Comparison of ENCODE assay signal across 9 mouse cellular contexts in genomic region chr2:169008756-169009155, GRCm38 (mm10). TPM values are rescaled to one million over a fixed set of nuclear protein-coding genes. Genes with fewer than 3 reads are reported as not detected.
DNase-seq lines count a peak whose midpoint lies in the region; ATAC-seq lines count a peak whose summit lies in the region.
"Had no signal": no experiment of that assay in that cellular context is flagged by ENCODE, and none has a peak within 500 bp of the region (broad histone marks: within the 10 kb centered on the region; RNA-seq: fewer than 3 reads in every experiment).

No protein-coding gene starts in this region.

- no peaks in the 10 kb centered on the region for H3K36me3 ChIP-seq in midbrain, embryonic 15.5 days (replicated peaks)
- no peaks in the 10 kb centered on the region for H3K36me3 ChIP-seq in midbrain, embryonic 11.5 days (ENCODE audit: control insufficient read depth, insufficient read depth, low read length)
- H3K36me3 ChIP-seq in kidney, embryonic 16.5 days (ENCODE audit: insufficient read depth, low read length), result no peaks in the 10 kb centered on the region
- no peaks in the 10 kb centered on the region for H3K36me3 ChIP-seq in splenic B cell, adult 2 months (ENCODE audit: control insufficient read depth, insufficient read depth, low read length, poor library complexity, severe bottlenecking)

- 72% methylated on average over 20 of the region's 20 CpGs for WGBS in midbrain, embryonic 15.5 days
- 85% methylated on average over 20 of the region's 20 CpGs for WGBS in midbrain, embryonic 11.5 days
- 54% methylated on average over 20 of the region's 20 CpGs for WGBS in kidney, embryonic 16.5 days

- DNase-seq in midbrain, embryonic 11.5 days (ENCODE audit: low spot score, missing footprints), result no peak
- peak; percentile 2 for DNase-seq in gastrocnemius, adult 18-20 months (ENCODE audit: low spot score)
- DNase-seq in splenic B cell, adult 2 months (ENCODE audit: low read depth, low spot score), result peak; percentile 8
- no peak for DNase-seq in spleen, adult 18-20 months
- no peak for DNase-seq in cerebellum, adult 11 months
- DNase-seq: cerebellum, postnatal 10 days had no signal

- no peak overlapping the region for H3K4me3 ChIP-seq in midbrain, embryonic 15.5 days
- H3K4me3 ChIP-seq in midbrain, embryonic 11.5 days (ENCODE audit: low read depth, low read length), result no peak overlapping the region
- H3K4me3 ChIP-seq in kidney, embryonic 16.5 days (ENCODE audit: low read length), result no peak overlapping the region; the same call in 1 of the 2 replicates

- 0 out of 2 replicates have a peak, but pooled peaks have one; percentile 50 for ATAC-seq in midbrain, embryonic 15.5 days (replicated peaks)
- ATAC-seq in midbrain, embryonic 11.5 days (ENCODE audit: low FRiP score), result no peak
- ATAC-seq in kidney, embryonic 16.5 days (ENCODE audit: low FRiP score, low TSS enrichment), result no peak

- H3K4me1 ChIP-seq in midbrain, embryonic 15.5 days, result peaks cover 12% of the 10 kb centered on the region
- peaks cover 4% of the 10 kb centered on the region; the same call in 1 of the 2 replicates for H3K4me1 ChIP-seq in midbrain, embryonic 11.5 days (ENCODE audit: control insufficient read depth, insufficient read depth, low read length)
- H3K4me1 ChIP-seq in kidney, embryonic 16.5 days (ENCODE audit: insufficient read depth, low read length), result peaks cover 40% of the 10 kb centered on the region

- H3K27ac ChIP-seq in midbrain, embryonic 15.5 days, result peak overlapping the region; percentile 61
- H3K27ac ChIP-seq in midbrain, embryonic 11.5 days (ENCODE audit: low read depth, low read length), result no peak overlapping the region
- H3K27ac ChIP-seq in kidney, embryonic 16.5 days (ENCODE audit: low read length), result peak overlapping the region; percentile 79
- H3K27ac ChIP-seq: liver, embryonic 14.5 days had no signal

- no peak overlapping the region for H3K9ac ChIP-seq in midbrain, embryonic 15.5 days
- no peak overlapping the region for H3K9ac ChIP-seq in midbrain, embryonic 11.5 days (ENCODE audit: low read length)
- no peak overlapping the region; the same call in 1 of the 2 replicates for H3K9ac ChIP-seq in kidney, embryonic 16.5 days (replicated peaks; ENCODE audit: low read length)
- H3K9ac ChIP-seq: liver, embryonic 14.5 days had no signal

- H3K4me2 ChIP-seq in midbrain, embryonic 15.5 days, result no peak overlapping the region
- no peak overlapping the region for H3K4me2 ChIP-seq in midbrain, embryonic 11.5 days
- H3K4me2 ChIP-seq in kidney, embryonic 16.5 days (replicated peaks; ENCODE audit: low read depth, low read length), result peak overlapping the region; percentile 38

- no peaks in the 10 kb centered on the region for H3K9me3 ChIP-seq in midbrain, embryonic 15.5 days
- H3K9me3 ChIP-seq in midbrain, embryonic 11.5 days (ENCODE audit: control insufficient read depth, low read length), result no peaks in the 10 kb centered on the region
- H3K9me3 ChIP-seq in kidney, embryonic 16.5 days (ENCODE audit: low read length), result no peaks in the 10 kb centered on the region

- H3K27me3 ChIP-seq in midbrain, embryonic 15.5 days (replicated peaks), result no peaks in the 10 kb centered on the region
- H3K27me3 ChIP-seq in midbrain, embryonic 11.5 days (ENCODE audit: control insufficient read depth, insufficient read depth, low read length), result no peaks in the 10 kb centered on the region
- H3K27me3 ChIP-seq in kidney, embryonic 16.5 days (ENCODE audit: insufficient read depth, low read length), result no peaks in the 10 kb centered on the region
- no peaks in the 10 kb centered on the region for H3K27me3 ChIP-seq in splenic B cell, adult 2 months (ENCODE audit: control insufficient read depth, insufficient read depth, low read length, poor library complexity, severe bottlenecking)

RNA-seq across cellular contexts. Expression of gene Zfp64, which starts 53.4 kb away (rescaled TPM):
- 44.5 and 46.9 TPM in 2 replicates for polyA plus RNA-seq in midbrain, embryonic 15.5 days (2015; fragmentation: Nextera tagmentation; extraction: Ambion mirVana)
- polyA plus RNA-seq in midbrain, embryonic 11.5 days (2014; fragmentation: Nextera tagmentation; extraction: Ambion mirVana), result 35.6 and 39.4 TPM in 2 replicates
- 1 to 10 TPM; 7.4 to 7.6 TPM for total RNA-seq in gastrocnemius, adult 18-20 months (2021)
- 30.1 and 33.0 TPM in 2 replicates for polyA plus RNA-seq in kidney, embryonic 16.5 days (2015; fragmentation: Nextera tagmentation; extraction: Ambion mirVana)

Comparison
In these comparisons a context has a peak if more than half of its experiments do, and no peak if none do; other contexts are left out.
1. DNase-seq: peak in gastrocnemius, adult 18-20 months (single experiment) and splenic B cell, adult 2 months (single experiment); none in midbrain, embryonic 11.5 days (single experiment), spleen, adult 18-20 months (0 of 2) and cerebellum, adult 11 months (single experiment).